Mouse (Mus musculus) spleen, postnatal 36 days (tissue): ENCODE data around the gene Cyp2r1.
A peak's percentile ranks its signal among the peaks of the same experiment; 100 is the strongest.
"Not testable (repeated sequence)": the region's sequence is repeated elsewhere in the genome, so short reads cannot be mapped to it uniquely, and the experiment has no call there.

Experiments used
- DNase-seq, 2 experiments: peaks; one replicate each; pipeline ENCODE4 v3.0.0; 2022; ENCODE audit warnings: low spot score in 2 of 2, mixed read lengths in 1 of 2

Gene Cyp2r1

GRCm38 (mm10) chr7:114562531-114563241 lies at the start of gene Cyp2r1:
Gene Cyp2r1 (minus strand): TSS chr7:114562972.
- DNase-seq: peak; percentile 93

- DNase-seq: not testable (repeated sequence)
Observed at GRCm38 (mm10) chr7:114594391-114594790, 31.6 kb upstream of the Cyp2r1 start.

GRCm38 (mm10) chr7:114582441-114582840 lies 19.7 kb upstream of the Cyp2r1 start:
- DNase-seq: no peak

- DNase-seq: no peak
Observed at GRCm38 (mm10) chr7:114581200-114581599, 18.4 kb upstream of the Cyp2r1 start.

- peak in 1 of 2 experiments; percentile 29 for DNase-seq
Observed at GRCm38 (mm10) chr7:114580426-114580825, 17.7 kb upstream of the Cyp2r1 start.

GRCm38 (mm10) chr7:114577665-114578064 lies 14.9 kb upstream of the Cyp2r1 start:
- no peak for DNase-seq

- DNase-seq: no peak
Observed at GRCm38 (mm10) chr7:114576931-114577330, 14.2 kb upstream of the Cyp2r1 start.

GRCm38 (mm10) chr7:114573866-114574265 lies 11.1 kb upstream of the Cyp2r1 start:
- DNase-seq: not testable (repeated sequence)

GRCm38 (mm10) chr7:114536179-114536578 lies 26.6 kb downstream of the Cyp2r1 start:
- no peak for DNase-seq

GRCm38 (mm10) chr7:114526245-114526644 lies 36.5 kb downstream of the Cyp2r1 start:
- peak; percentile 36 to 38 for DNase-seq

GRCm38 (mm10) chr7:114520122-114520521 lies 42.6 kb downstream of the Cyp2r1 start:
- DNase-seq: no peak

GRCm38 (mm10) chr7:114508879-114509278 lies 53.9 kb downstream of the Cyp2r1 start:
- no peak for DNase-seq
